Mouse (Mus musculus): Measurements from ENCODE around the gene Klk1b5.

Gene Klk1b5

DNA sequence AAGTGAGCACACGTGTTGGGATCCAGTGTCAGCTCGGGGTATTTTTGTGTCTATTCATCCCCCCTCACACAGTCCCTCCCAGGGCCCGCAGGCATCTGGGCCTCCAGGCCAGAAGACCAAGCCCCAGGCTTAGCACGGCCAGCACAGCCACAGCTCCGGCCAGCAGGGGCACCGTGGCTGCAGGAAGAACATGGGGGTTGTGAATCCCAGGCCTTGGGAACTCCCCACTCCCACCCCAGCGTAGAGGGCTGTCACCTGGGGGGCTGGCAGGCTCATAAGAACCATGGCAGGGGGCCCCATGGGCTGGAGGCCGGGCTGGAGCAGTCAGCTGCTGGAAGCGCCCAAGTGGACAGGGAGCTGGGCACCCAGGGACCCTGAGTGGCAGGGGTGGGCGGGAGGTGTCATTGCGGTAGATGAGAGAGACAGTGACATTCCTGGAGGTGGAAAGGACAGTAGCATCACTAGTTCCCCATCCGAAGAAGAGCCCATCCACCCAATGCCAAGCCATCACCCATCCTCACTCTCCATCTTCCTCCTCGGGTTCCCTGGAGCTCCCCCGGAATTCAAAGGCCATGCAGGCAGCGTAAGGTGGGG, 37.4 kb downstream of the Klk1b5 start:
- no peak for DNase-seq (ENCODE audit: low spot score)

DNA sequence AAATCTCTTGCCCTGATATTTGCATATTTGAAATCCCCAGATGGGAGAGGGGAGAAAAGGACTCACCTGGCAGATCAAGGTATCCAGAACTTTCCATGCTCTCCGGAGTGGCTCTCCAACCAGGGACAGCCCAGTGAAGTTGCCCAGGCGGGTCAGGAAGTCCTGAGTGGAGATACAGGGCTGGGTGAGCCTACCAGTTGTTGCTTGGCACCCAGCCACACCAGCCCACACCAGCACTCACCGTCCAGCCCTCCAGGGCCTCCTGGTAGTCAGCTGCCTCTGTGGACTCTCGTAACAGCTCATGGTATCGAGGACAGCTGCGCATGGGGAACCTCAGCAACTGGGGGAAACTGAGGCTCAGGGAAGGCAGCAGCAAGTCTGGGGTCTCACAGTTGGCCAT, 39.2 kb downstream of the Klk1b5 start:
- DNase-seq (ENCODE audit: low spot score), result peak; percentile 34

DNA sequence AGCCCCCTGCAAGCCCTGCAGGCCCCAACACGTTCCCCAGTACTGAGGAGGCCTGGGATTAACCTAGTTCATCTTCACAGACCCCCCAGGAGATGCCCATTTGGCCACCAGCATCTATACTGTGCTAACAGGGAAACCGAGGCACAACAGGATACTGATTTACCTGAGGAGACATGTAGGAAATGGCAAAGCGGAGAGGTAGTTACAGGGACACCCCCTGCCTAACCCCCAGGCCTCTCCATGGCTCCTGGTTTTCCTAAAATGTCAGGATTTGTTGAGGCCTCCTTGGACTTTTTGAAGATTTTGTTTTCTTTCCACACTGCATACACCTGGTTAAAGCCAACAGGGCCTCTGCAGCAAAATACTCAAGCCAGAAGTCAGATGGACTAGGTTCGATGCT, 41.5 kb downstream of the Klk1b5 start, which contains the start of gene Acp4:
TSS of gene Acp4 (minus strand) at position 101 of the 400 bp plus-strand sequence.
- no peak for DNase-seq (ENCODE audit: low spot score)

DNA sequence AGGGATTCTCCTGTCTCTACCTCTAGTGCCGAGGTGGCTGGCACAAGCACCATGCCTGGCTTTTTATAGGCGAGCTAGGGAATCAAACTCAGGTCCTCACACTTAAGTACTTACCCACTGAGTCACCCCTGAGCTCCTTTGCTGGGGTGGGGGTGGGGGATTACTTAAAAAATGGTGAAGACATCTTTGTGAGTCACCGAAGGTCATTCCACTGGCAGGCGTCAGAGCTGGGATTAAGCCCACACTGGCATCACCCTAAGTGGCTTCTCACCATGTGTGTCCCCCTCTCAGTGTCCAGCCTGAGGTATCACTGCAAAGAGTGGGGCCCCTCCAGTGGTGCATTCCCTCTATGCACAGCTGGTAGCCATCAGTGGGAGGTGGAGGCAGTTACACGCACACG, 44.7 kb downstream of the Klk1b5 start:
- DNase-seq (ENCODE audit: low spot score), result no peak

DNA sequence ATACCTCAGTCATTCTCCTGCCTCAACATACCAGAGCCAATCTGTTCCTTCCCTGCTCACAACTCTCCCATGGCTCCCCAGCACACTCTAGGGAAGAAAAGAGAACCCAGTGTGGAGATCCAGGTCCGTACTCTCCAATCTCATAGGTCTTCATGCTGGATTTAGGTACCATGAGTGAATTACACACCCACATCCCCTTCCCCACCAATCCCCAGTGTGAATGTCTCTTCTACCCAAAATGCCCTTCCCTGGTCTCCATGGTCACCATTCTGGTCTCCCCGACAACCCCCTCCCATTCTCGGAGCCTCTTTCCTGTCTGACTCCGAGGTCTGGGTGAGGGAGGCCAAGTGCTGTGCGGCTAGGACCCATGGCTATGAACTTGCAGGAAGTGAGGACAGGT, 45.4 kb downstream of the Klk1b5 start, which contains the start of gene Gm15517:
TSS of gene Gm15517 (plus strand) at position 301 of the 400 bp plus-strand sequence.
- no peak for DNase-seq (ENCODE audit: low spot score)

DNA sequence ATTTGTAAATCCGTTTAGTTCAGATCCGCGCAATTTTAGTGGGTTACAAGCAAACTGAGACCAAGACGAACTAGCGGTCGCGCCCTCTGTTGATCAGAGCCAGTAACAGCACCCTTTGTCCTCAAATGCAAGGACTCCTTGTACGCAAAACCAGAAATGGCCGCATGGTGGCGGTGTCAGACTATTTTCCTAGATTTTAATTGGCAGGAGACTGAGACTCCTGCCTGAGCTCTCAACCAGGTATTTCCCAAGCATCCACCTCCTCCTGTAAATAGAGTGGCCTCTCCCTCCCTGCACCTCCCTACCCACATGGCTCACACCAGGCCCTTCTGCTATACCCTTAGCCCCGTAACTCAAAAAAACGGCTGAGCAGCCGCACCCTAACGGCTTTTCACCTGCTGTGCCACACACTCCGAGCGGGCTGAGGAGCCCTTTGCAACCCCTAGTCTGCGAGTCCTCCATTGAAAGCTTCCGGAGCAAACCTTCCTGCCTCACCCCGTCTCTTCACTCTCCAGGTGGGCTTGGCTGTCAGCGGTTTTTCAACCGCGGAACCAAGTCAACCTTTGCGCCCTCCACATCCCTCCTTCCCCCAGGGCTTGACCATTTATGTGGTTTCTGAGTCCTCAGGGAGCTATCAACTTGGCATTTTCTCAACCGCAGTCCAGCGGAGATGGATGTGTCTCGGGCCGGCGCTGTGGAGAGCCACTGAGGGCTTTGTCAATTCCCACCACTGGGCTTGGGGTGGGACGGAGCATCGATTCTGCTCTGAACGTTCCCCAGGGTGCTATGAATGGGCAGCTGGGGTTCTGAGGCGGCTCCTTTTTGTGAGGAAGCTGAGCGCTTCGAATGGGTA, 47.3 kb downstream of the Klk1b5 start:
- peak; percentile 94 for DNase-seq (ENCODE audit: low spot score)

DNA sequence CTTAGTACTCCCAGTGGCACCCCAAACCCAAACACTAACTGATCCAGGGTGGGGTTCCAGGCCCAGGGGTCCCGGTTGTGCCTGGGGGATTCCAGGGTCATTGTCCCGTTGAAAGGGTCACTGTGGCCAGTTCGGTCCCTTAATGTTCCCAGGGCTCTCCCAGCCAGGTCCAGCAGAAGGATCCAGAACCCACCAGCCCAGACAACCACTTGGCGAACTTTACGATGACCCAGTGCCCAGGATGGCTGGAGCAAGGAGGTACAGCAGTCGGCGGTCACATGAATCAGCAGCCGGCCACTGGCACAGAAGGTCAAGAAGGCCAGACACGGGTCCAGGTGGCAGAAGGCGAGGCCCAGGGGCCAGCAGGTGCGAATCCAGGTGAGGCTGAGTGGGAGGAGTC, 52.4 kb downstream of the Klk1b5 start:
- DNase-seq (ENCODE audit: low spot score), result no peak

DNA sequence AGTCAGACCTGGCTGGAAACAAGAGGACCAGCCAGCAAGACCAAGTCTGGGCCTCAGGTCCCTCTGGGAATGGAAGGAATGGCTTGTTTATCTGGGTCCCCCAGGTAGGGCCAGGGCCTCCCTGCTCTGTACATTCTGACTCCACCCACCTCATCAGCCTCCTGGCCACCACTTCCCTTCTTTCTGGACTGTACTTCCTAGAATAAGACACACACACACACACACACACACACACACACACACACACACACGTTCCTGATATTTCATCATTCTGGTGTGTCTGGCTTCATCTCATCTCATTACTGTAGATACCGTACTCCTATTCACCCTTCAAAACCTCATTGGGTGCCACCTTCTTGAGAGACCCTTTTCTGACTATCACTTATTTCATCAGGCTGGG, 53.7 kb downstream of the Klk1b5 start:
- no peak for DNase-seq (ENCODE audit: low spot score)

Data from MN1 (cell line).